Mouse (Mus musculus): ENCODE measurements around the gene P4hb. TPM values are rescaled to one million over a fixed set of nuclear protein-coding genes. Genes with fewer than 3 reads are reported as not detected.
"Not testable (repeated sequence)": the region's sequence is repeated elsewhere in the genome, so short reads cannot be mapped to it uniquely, and the experiment has no call there.

Gene P4hb
- polyA plus RNA-seq, 1 experiment from 2014 or later, result 253 TPM

- no peak overlapping the region for H3K27ac ChIP-seq
- H3K4me2 ChIP-seq, result no peak overlapping the region
- no peak overlapping the region for H3K4me3 ChIP-seq
- no peak overlapping the region for H3K9ac ChIP-seq
- H3K27me3 ChIP-seq, result peaks cover 3% of the 10 kb centered on the region; the same call in 1 of the 2 replicates
- H3K36me3 ChIP-seq (ENCODE audit: poor library complexity, severe bottlenecking), result no peaks in the 10 kb centered on the region
- WGBS, result 87% methylated on average over 8 of the region's 8 CpGs
- no peaks in the 10 kb centered on the region for H3K9me3 ChIP-seq (replicated peaks)
- ATAC-seq, result no peak
- no peaks in the 10 kb centered on the region for H3K4me1 ChIP-seq
Observed at GRCm38 (mm10) chr11:120522581-120522980, 50.5 kb downstream of the P4hb start.

DNA sequence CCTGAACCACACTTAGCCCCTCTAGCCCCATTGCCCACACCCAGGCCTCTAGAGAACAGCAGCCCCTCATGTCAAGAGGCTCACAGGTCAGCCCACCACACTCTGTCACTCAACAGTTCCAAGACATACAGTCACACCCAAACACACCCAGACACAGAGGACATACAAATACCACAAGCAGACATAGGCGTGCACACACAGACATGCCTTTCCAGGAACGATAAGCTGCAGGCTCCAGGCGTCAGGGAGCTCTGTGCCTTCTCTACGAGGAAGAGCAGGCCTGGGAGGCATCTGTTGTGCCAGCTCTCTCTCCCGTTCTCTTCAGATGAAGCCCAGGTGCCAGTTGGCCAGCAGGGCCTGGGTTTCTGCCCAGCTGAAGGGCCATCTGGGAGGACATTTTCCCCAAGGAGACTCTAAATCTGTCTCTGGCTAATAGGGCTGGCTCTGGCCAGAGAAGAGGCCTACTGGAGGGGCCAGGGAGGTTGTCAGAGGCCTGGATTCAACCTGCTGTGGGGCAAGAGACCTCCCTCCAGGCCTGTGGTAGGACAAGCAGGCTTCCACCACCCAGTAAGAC is 52.0 kb downstream of the P4hb start:
- 77% methylated on average over 5 of the region's 5 CpGs for WGBS
- H3K27ac ChIP-seq, result no peak overlapping the region
- no peak overlapping the region for H3K4me2 ChIP-seq

DNA sequence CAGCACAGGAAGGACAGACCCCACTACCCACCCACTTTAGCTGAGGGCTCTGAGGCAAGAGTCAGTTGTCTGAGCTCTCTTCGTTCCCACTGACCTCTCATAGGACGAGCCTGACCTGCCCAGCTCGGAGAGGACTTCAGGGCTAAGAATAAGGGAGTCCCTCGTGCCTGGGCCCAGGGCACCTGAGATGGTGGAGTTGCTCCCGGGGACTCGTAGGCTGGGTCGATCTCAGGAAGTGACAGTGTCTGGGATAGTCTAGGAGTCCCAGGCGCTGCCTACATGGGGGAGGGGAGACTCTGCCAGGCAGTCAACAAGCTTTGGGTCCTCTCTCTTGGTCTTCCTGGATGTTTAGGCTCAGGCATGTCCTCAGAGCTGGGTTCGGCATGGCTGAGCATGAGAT is 52.6 kb downstream of the P4hb start:
- Histone ChIP-seq H3K36me3 (ENCODE audit: poor library complexity, severe bottlenecking) (no peaks in the 10 kb centered on the region), H3K4me3 (no peak overlapping the region), H3K9ac (no peak overlapping the region), H3K27ac (no peak overlapping the region), H3K4me1 (no peaks in the 10 kb centered on the region), H3K4me2 (no peak overlapping the region), H3K27me3 (no peaks in the 10 kb centered on the region), H3K9me3 (replicated peaks) (no peaks in the 10 kb centered on the region)
- WGBS, result 80% methylated on average over 9 of the region's 9 CpGs
- ATAC-seq, result no peak

More for the DNA sequence above, 52.0 kb downstream of the P4hb start:
- Histone ChIP-seq H3K9me3 (replicated peaks) (no peaks in the 10 kb centered on the region), H3K36me3 (ENCODE audit: poor library complexity, severe bottlenecking) (no peaks in the 10 kb centered on the region), H3K4me1 (no peaks in the 10 kb centered on the region), H3K4me3 (no peak overlapping the region), H3K9ac (no peak overlapping the region), H3K27me3 (no peaks in the 10 kb centered on the region)
- ATAC-seq, result no peak

DNA sequence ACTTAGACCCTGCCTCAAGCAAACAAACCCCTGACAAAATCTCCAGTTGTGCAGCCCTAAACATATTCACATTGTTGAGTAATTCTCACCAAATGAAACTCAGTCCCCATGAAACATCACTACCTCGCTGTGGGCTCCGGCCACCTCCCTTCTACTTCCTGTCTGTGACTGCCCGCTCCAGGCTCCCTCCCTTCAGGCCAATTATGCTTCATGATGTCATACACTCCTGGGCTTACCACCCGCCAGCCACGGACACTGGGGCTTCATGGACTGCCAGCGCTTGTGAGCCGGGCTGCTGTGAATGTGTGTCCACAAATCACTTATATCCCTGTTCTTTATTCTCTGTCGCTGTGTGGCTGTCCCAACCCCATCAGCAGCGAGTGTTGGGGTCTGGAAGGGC is 53.3 kb downstream of the P4hb start:
- no peaks in the 10 kb centered on the region for H3K9me3 ChIP-seq (replicated peaks)
- no peak overlapping the region for H3K27ac ChIP-seq
- H3K4me2 ChIP-seq, result no peak overlapping the region
- H3K4me1 ChIP-seq, result no peaks in the 10 kb centered on the region
- 50% methylated on average over 9 of the region's 9 CpGs for WGBS
- H3K4me3 ChIP-seq, result no peak overlapping the region
- no peak overlapping the region for H3K9ac ChIP-seq
- no peaks in the 10 kb centered on the region for H3K27me3 ChIP-seq
- no peaks in the 10 kb centered on the region for H3K36me3 ChIP-seq (ENCODE audit: poor library complexity, severe bottlenecking)
- ATAC-seq, result no peak

DNA sequence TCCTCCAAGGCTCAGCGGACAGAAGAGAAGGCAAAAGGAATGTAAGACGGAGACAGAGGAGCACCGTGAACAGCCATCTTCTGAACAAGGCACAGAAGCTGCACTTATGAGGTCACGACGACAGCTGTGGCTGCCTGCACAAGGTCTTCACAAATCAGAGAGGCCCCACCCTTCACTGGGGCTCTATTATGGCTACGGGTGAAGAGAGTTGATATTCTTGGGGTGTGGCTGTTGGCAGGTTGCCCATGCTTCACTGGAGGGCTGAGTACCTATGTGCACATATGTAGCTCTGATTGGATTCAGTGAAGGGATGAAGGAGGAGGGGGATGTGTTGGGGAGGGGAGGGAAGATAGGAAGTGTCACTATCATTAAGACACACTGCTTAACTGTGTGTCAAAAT is 54.5 kb downstream of the P4hb start:
- WGBS, result 79% methylated on average over 6 of the region's 6 CpGs
- Histone ChIP-seq H3K27ac (no peak overlapping the region), H3K27me3 (no peaks in the 10 kb centered on the region), H3K4me2 (no peak overlapping the region), H3K9ac (no peak overlapping the region), H3K36me3 (ENCODE audit: poor library complexity, severe bottlenecking) (no peaks in the 10 kb centered on the region), H3K4me1 (no peaks in the 10 kb centered on the region), H3K4me3 (no peak overlapping the region), H3K9me3 (replicated peaks) (no peaks in the 10 kb centered on the region)
- ATAC-seq, result no peak

GRCm38 (mm10) chr11:120518027-120518426 is 55.0 kb downstream of the P4hb start:
- Histone ChIP-seq H3K9ac (no peak overlapping the region), H3K4me3 (no peak overlapping the region), H3K27ac (no peak overlapping the region), H3K27me3 (no peaks in the 10 kb centered on the region), H3K36me3 (ENCODE audit: poor library complexity, severe bottlenecking) (no peaks in the 10 kb centered on the region), H3K4me2 (no peak overlapping the region), H3K4me1 (no peaks in the 10 kb centered on the region), H3K9me3 (replicated peaks) (no peaks in the 10 kb centered on the region)
- ATAC-seq, result no peak
- 74% methylated on average over 6 of the region's 6 CpGs for WGBS

GRCm38 (mm10) chr11:120517147-120517546 is 55.9 kb downstream of the P4hb start:
- Histone ChIP-seq H3K27me3 (no peaks in the 10 kb centered on the region), H3K36me3 (ENCODE audit: poor library complexity, severe bottlenecking) (no peaks in the 10 kb centered on the region), H3K9ac (no peak overlapping the region), H3K4me2 (no peak overlapping the region), H3K4me1 (no peaks in the 10 kb centered on the region), H3K27ac (no peak overlapping the region), H3K4me3 (no peak overlapping the region), H3K9me3 (replicated peaks) (no peaks in the 10 kb centered on the region)
- ATAC-seq, result no peak
- WGBS, result 70% methylated on average over 4 of the region's 4 CpGs

GRCm38 (mm10) chr11:120515611-120516010 is 57.4 kb downstream of the P4hb start:
- H3K27ac ChIP-seq, result no peak overlapping the region
- WGBS, result 19% methylated on average over 17 of the region's 17 CpGs
- H3K36me3 ChIP-seq (ENCODE audit: poor library complexity, severe bottlenecking), result no peaks in the 10 kb centered on the region
- H3K9ac ChIP-seq, result no peak overlapping the region
- ATAC-seq, result peak; percentile 67; the same call in 1 of the 2 replicates
- no peaks in the 10 kb centered on the region for H3K27me3 ChIP-seq
- peaks cover 2% of the 10 kb centered on the region for H3K4me1 ChIP-seq
- H3K4me2 ChIP-seq, result 0 out of 2 replicates have a peak overlapping the region, but pooled peaks have one; percentile 8
- H3K4me3 ChIP-seq, result no peak overlapping the region
- no peaks in the 10 kb centered on the region for H3K9me3 ChIP-seq (replicated peaks)

GRCm38 (mm10) chr11:120514262-120514661 is 58.8 kb downstream of the P4hb start:
- WGBS, result 84% methylated on average over 2 of the region's 2 CpGs
- H3K4me3 ChIP-seq; H3K27ac ChIP-seq; H3K9ac ChIP-seq; H3K27me3 ChIP-seq; H3K4me2 ChIP-seq; H3K36me3 ChIP-seq (ENCODE audit: poor library complexity, severe bottlenecking); ATAC-seq; H3K9me3 ChIP-seq (replicated peaks); H3K4me1 ChIP-seq: not testable (repeated sequence)

GRCm38 (mm10) chr11:120512790-120513453 is 60.1 kb downstream of the P4hb start:
- Histone ChIP-seq H3K4me3 (no peak overlapping the region), H3K27me3 (no peaks in the 10 kb centered on the region), H3K4me1 (peaks cover 7% of the 10 kb centered on the region), H3K27ac (no peak overlapping the region), H3K9ac (no peak overlapping the region), H3K36me3 (ENCODE audit: poor library complexity, severe bottlenecking) (no peaks in the 10 kb centered on the region), H3K4me2 (no peak overlapping the region), H3K9me3 (replicated peaks) (no peaks in the 10 kb centered on the region)
- WGBS, result 54% methylated on average over 6 of the region's 6 CpGs
- ATAC-seq, result no peak

- peak overlapping the region; percentile 58 for H3K9ac ChIP-seq
- H3K9me3 ChIP-seq (replicated peaks), result no peaks in the 10 kb centered on the region
- H3K36me3 ChIP-seq (ENCODE audit: poor library complexity, severe bottlenecking), result no peaks in the 10 kb centered on the region
- whole genome bisulfite sequencing, result 4% methylated on average over 16 of the region's 16 CpGs
- H3K4me2 ChIP-seq, result peak overlapping the region; percentile 41
- H3K4me1 ChIP-seq, result peaks cover 7% of the 10 kb centered on the region
- H3K4me3 ChIP-seq, result no peak overlapping the region
- no peaks in the 10 kb centered on the region for H3K27me3 ChIP-seq
- no peak for ATAC-seq
- no peak overlapping the region for H3K27ac ChIP-seq
Observed at GRCm38 (mm10) chr11:120510375-120511030, 62.5 kb downstream of the P4hb start.
